Mouse (Mus musculus) heart, adult 2 months (tissue): ENCODE results near the gene Rtp4. TPM values are rescaled to one million over a fixed set of nuclear protein-coding genes. Genes with fewer than 3 reads are reported as not detected.

ENCODE experiments used
- DNase-seq, 2 experiments: peaks; one replicate each; pipeline ENCODE4 v3.0.0; 2021
- H3K27ac ChIP-seq: fragments of 200-600 bp; 2 replicates; pipeline ENCODE4 v1.8.1; 2022
- H3K27me3 ChIP-seq: fragments of 200-500 bp; 2 replicates; pipeline ENCODE4 v1.6.1; 2012; ENCODE audit warnings: mild to moderate bottlenecking, low read length, inconsistent platforms, mixed read lengths; ENCODE audit not compliant: control insufficient read depth, insufficient read depth
- H3K36me3 ChIP-seq: fragments of 200-500 bp; 2 replicates; pipeline ENCODE4 v1.6.1; 2012; ENCODE audit warnings: low read length, inconsistent platforms; ENCODE audit not compliant: control insufficient read depth, insufficient read depth
- H3K4me1 ChIP-seq: fragments of 200-500 bp; 2 replicates; pipeline ENCODE4 v1.6.1; 2011; ENCODE audit warnings: low read length; ENCODE audit not compliant: control insufficient read depth, insufficient read depth
- H3K4me3 ChIP-seq: fragments of 200-600 bp; 2 replicates; pipeline ENCODE4 v1.8.1; 2022
- H3K79me2 ChIP-seq: fragments of 200-500 bp; replicated peaks from 2 replicates; pipeline ENCODE4 v1.6.1; 2012; ENCODE audit warnings: mild to moderate bottlenecking, inconsistent platforms, low read length, moderate library complexity, mixed read lengths; ENCODE audit not compliant: control insufficient read depth, insufficient read depth
- H3K9ac ChIP-seq: fragments of 200-500 bp; 2 replicates; pipeline ENCODE4 v1.6.1; 2012; ENCODE audit warnings: low read depth, mild to moderate bottlenecking, control low read depth, inconsistent platforms, low read length, mixed read lengths
- CTCF ChIP-seq: fragments of 200-600 bp; IDR thresholded peaks from 2 replicates; pipeline ENCODE4 v1.8.1; 2022; ENCODE audit warnings: antibody characterized with exemption, mild to moderate bottlenecking, moderate library complexity
- EP300 ChIP-seq: fragments of 200-500 bp; IDR thresholded peaks from 2 replicates; pipeline ENCODE4 v1.6.1; 2011; ENCODE audit warnings: low read depth, low read length, control low read depth; ENCODE audit not compliant: insufficient read depth
- POLR2A ChIP-seq: fragments of 200-500 bp; IDR thresholded peaks from 2 replicates; pipeline ENCODE4 v1.6.1; 2011; ENCODE audit warnings: mild to moderate bottlenecking, low read depth, low read length, control low read depth; ENCODE audit not compliant: insufficient read depth
- WGBS: fragments of 180-500 bp; shearing (Covaris S2); methylation state at CpG from one replicate; pipeline ENCODE4 v1.1.7; 2018; 5-methylcytosine and 5-hydroxymethylcytosine counted together
- intact Hi-C: fragments of 180-260 bp; cut with DNase I; formaldehyde crosslinking; loops from one replicate; pipeline ENCODE4 v1.15.1; 2025
- polyA plus RNA-seq: library from polyadenylated mRNA; depleted of rRNA; stranded (reverse); fragments of >200 nt; gene quantifications from 2 replicates; pipeline ENCODE4 v1.2.3, GENCODE M21; 2012
- total RNA-seq, 2 experiments: library from RNA; stranded (reverse); gene quantifications; 2 replicates each; pipeline ENCODE4 v1.2.3; 2021

Rtp4 gene
- total and polyA plus RNA-seq, 3 experiments: 4.5 to 10.4 (median 4.8) TPM

- no peak for DNase-seq
- Histone ChIP-seq H3K36me3 (peaks cover 22% of the 10 kb centered on the region), H3K27me3 (no peaks in the 10 kb centered on the region), H3K4me1 (peaks cover 8% of the 10 kb centered on the region), H3K9ac (no peak overlapping the region), H3K79me2 (no peaks in the 10 kb centered on the region), H3K4me3 (no peak overlapping the region), H3K27ac (peak overlapping the region; percentile 79)
- WGBS: 45% methylated on average over 1 of the region's 1 CpGs
- TF ChIP-seq POLR2A (no peak), EP300 (no peak), CTCF (no peak)
- intact Hi-C loops: loop anchor here (5.0 kb wide), 1 partner anchor 41 kb away; no protein-coding TSS in a partner anchor
These were observed 22.2 kb upstream of the Rtp4 start for GRCm38 (mm10) chr16:23497881-23498280.

- peak overlapping the region; percentile 79 for H3K27ac ChIP-seq
- DNase-seq: peak; percentile 34 to 69
- no peak for TF ChIP-seq CTCF
- peak; percentile 37 for TF ChIP-seq POLR2A
- TF ChIP-seq EP300: peak; percentile 67; the same call in 1 of the 2 replicates
- intact Hi-C loops: loop anchor here (5.0 kb wide), 1 partner anchor 41 kb away; no protein-coding TSS in a partner anchor
- H3K4me1 ChIP-seq: peaks cover 8% of the 10 kb centered on the region
- H3K79me2 ChIP-seq: no peaks in the 10 kb centered on the region
- 7% methylated on average over 7 of the region's 7 CpGs for WGBS
- no peaks in the 10 kb centered on the region for H3K27me3 ChIP-seq
- H3K36me3 ChIP-seq: peaks cover 22% of the 10 kb centered on the region
- peak overlapping the region; percentile 18; the same call in 1 of the 2 replicates for H3K4me3 ChIP-seq
- 0 out of 2 replicates have a peak overlapping the region, but pooled peaks have one; percentile 10 for H3K9ac ChIP-seq
These were observed 21.4 kb upstream of the Rtp4 start for GRCm38 (mm10) chr16:23498691-23499131.

- Histone ChIP-seq H3K4me3 (no peak overlapping the region), H3K79me2 (no peaks in the 10 kb centered on the region), H3K27me3 (no peaks in the 10 kb centered on the region), H3K9ac (no peak overlapping the region), H3K27ac (peak overlapping the region; percentile 59), H3K36me3 (peaks cover 22% of the 10 kb centered on the region), H3K4me1 (peaks cover 8% of the 10 kb centered on the region)
- no peak for DNase-seq
- intact Hi-C loops: no loop called here
- 27% methylated on average over 5 of the region's 5 CpGs for WGBS
- no peak for TF ChIP-seq CTCF
- TF ChIP-seq EP300: no peak
- TF ChIP-seq POLR2A: no peak
These were observed 19.5 kb upstream of the Rtp4 start for GRCm38 (mm10) chr16:23500558-23500957.

- intact Hi-C loops: no loop called here
- WGBS: 63% methylated on average over 2 of the region's 2 CpGs
- Histone ChIP-seq H3K79me2 (no peaks in the 10 kb centered on the region), H3K4me3 (no peak overlapping the region), H3K36me3 (peaks cover 22% of the 10 kb centered on the region), H3K27me3 (no peaks in the 10 kb centered on the region), H3K4me1 (peaks cover 8% of the 10 kb centered on the region), H3K9ac (no peak overlapping the region; the same call in 1 of the 2 replicates), H3K27ac (peak overlapping the region; percentile 59)
- TF ChIP-seq POLR2A (no peak), EP300 (no peak), CTCF (no peak)
- no peak for DNase-seq
These were observed 18.8 kb upstream of the Rtp4 start for GRCm38 (mm10) chr16:23501288-23501687.

GRCm38 (mm10) chr16:23502478-23502877 lies 17.6 kb upstream of the Rtp4 start:
- peaks cover 8% of the 10 kb centered on the region for H3K4me1 ChIP-seq
- no peak for TF ChIP-seq CTCF
- no peak for TF ChIP-seq POLR2A
- no peak for TF ChIP-seq EP300
- 62% methylated on average over 3 of the region's 3 CpGs for WGBS

GRCm38 (mm10) chr16:23503351-23503750 lies 16.7 kb upstream of the Rtp4 start:
- no peak for DNase-seq
- no peak overlapping the region for H3K27ac ChIP-seq
- H3K27me3 ChIP-seq: no peaks in the 10 kb centered on the region
- H3K9ac ChIP-seq: no peak overlapping the region
- no peak for TF ChIP-seq EP300
- TF ChIP-seq CTCF: no peak
- TF ChIP-seq POLR2A: no peak
- 56% methylated on average over 4 of the region's 4 CpGs for WGBS
- H3K4me1 ChIP-seq: peaks cover 3% of the 10 kb centered on the region
- H3K79me2 ChIP-seq: no peaks in the 10 kb centered on the region
- H3K4me3 ChIP-seq: no peak overlapping the region
- H3K36me3 ChIP-seq: peaks cover 9% of the 10 kb centered on the region
- intact Hi-C loops: no loop called here

More at GRCm38 (mm10) chr16:23502478-23502877, 17.6 kb upstream of the Rtp4 start:
- no peaks in the 10 kb centered on the region for H3K27me3 ChIP-seq
- intact Hi-C loops: no loop called here
- no peak for DNase-seq
- peaks cover 17% of the 10 kb centered on the region for H3K36me3 ChIP-seq
- no peak overlapping the region for H3K9ac ChIP-seq
- no peak overlapping the region; the same call in 1 of the 2 replicates for H3K27ac ChIP-seq
- no peaks in the 10 kb centered on the region for H3K79me2 ChIP-seq
- no peak overlapping the region for H3K4me3 ChIP-seq
